Mouse (Mus musculus) liver, adult 2 months (tissue): ENCODE data around the gene Atp8b4. TPM values are rescaled to one million over a fixed set of nuclear protein-coding genes. Genes with fewer than 3 reads are reported as not detected.
A peak's percentile ranks its signal among the peaks of the same experiment; 100 is the strongest.

ENCODE experiments used
- DNase-seq: peaks from one replicate; pipeline ENCODE4 v3.0.0-alpha.2; 2011; ENCODE audit warnings: low read depth, low spot score; ENCODE audit errors: extremely low read depth
- H3K27ac ChIP-seq: fragments of 200-500 bp; replicated peaks from 2 replicates; pipeline ENCODE4 v1.5.1; 2012; ENCODE audit warnings: low read depth, mild to moderate bottlenecking, control low read depth, inconsistent platforms, low read length; ENCODE audit not compliant: insufficient read depth
- H3K27me3 ChIP-seq: fragments of 200-500 bp; 2 replicates; pipeline ENCODE4 v1.6.1; 2012; ENCODE audit warnings: mild to moderate bottlenecking, moderate library complexity, low read length, inconsistent platforms; ENCODE audit not compliant: control insufficient read depth, insufficient read depth
- H3K36me3 ChIP-seq: fragments of 200-500 bp; 2 replicates; pipeline ENCODE4 v1.6.1; 2012; ENCODE audit warnings: low read length, inconsistent platforms; ENCODE audit not compliant: control insufficient read depth, insufficient read depth
- H3K4me1 ChIP-seq: fragments of 200-500 bp; 2 replicates; pipeline ENCODE4 v1.6.1; 2011; ENCODE audit warnings: low read length; ENCODE audit not compliant: control insufficient read depth, insufficient read depth
- H3K4me3 ChIP-seq: fragments of 200-500 bp; 2 replicates; pipeline ENCODE4 v1.5.1; 2011; ENCODE audit warnings: low read depth, mild to moderate bottlenecking, control low read depth, low read length, moderate library complexity; ENCODE audit not compliant: insufficient read depth
- H3K79me2 ChIP-seq: fragments of 200-500 bp; 2 replicates; pipeline ENCODE4 v1.6.1; 2012; ENCODE audit warnings: inconsistent platforms, mild to moderate bottlenecking, low read length, moderate library complexity; ENCODE audit not compliant: control insufficient read depth, insufficient read depth
- H3K9ac ChIP-seq: fragments of 200-500 bp; 2 replicates; pipeline ENCODE4 v1.6.1; 2012; ENCODE audit warnings: low read depth, mild to moderate bottlenecking, control low read depth, inconsistent platforms, low read length
- CTCF ChIP-seq: fragments of 200-500 bp; IDR thresholded peaks from 2 replicates; pipeline ENCODE4 v1.5.1; 2011; ENCODE audit warnings: low read depth, low read length, control low read depth
- POLR2A ChIP-seq: fragments of 200-500 bp; IDR thresholded peaks from 2 replicates; pipeline ENCODE4 v1.6.1; 2011; ENCODE audit warnings: low read length, control low read depth; ENCODE audit not compliant: insufficient read depth; ENCODE audit errors: extremely low read depth
- WGBS: fragments of 180-500 bp; shearing (Covaris S2); methylation state at CpG from one replicate; pipeline ENCODE4 v1.1.7; 2018; 5-methylcytosine and 5-hydroxymethylcytosine counted together
- polyA plus RNA-seq: library from polyadenylated mRNA; depleted of rRNA; stranded (reverse); fragments of >200 nt; gene quantifications from 2 replicates; pipeline ENCODE4 v1.2.3, GENCODE M21; 2012
- total RNA-seq: library from RNA; depleted of rRNA; stranded (reverse); fragments of >200 nt; gene quantifications from 2 replicates; pipeline ENCODE4 v1.2.3, GENCODE M21; 2014

Atp8b4 gene
- total and polyA plus RNA-seq, 2 experiments, result 0.31 to 0.55 TPM

GRCm38 (mm10) chr2:126434712-126435111, 65.8 kb downstream of the Atp8b4 start:
- no peaks in the 10 kb centered on the region for H3K79me2 ChIP-seq
- no peak overlapping the region for H3K27ac ChIP-seq
- DNase-seq, result no peak
- H3K4me3 ChIP-seq, result no peak overlapping the region
- no peak overlapping the region for H3K9ac ChIP-seq
- H3K4me1 ChIP-seq, result no peaks in the 10 kb centered on the region
- H3K27me3 ChIP-seq, result no peaks in the 10 kb centered on the region; the same call in 1 of the 2 replicates
- WGBS, result 59% methylated on average over 1 of the region's 1 CpGs
- no peaks in the 10 kb centered on the region for H3K36me3 ChIP-seq
- no peak for TF ChIP-seq POLR2A
- TF ChIP-seq CTCF, result no peak

GRCm38 (mm10) chr2:126434305-126434704, 66.2 kb downstream of the Atp8b4 start:
- TF ChIP-seq POLR2A, result no peak
- TF ChIP-seq CTCF, result no peak
- no peak overlapping the region for H3K9ac ChIP-seq
- H3K36me3 ChIP-seq, result no peaks in the 10 kb centered on the region
- no peaks in the 10 kb centered on the region for H3K4me1 ChIP-seq
- 92% methylated on average over 9 of the region's 9 CpGs for WGBS
- no peak overlapping the region for H3K4me3 ChIP-seq
- no peak for DNase-seq
- no peaks in the 10 kb centered on the region for H3K79me2 ChIP-seq
- no peaks in the 10 kb centered on the region; the same call in 1 of the 2 replicates for H3K27me3 ChIP-seq
- H3K27ac ChIP-seq, result no peak overlapping the region

GRCm38 (mm10) chr2:126432481-126433066, 67.9 kb downstream of the Atp8b4 start:
- no peak for TF ChIP-seq POLR2A
- no peak for TF ChIP-seq CTCF
- 84% methylated on average over 9 of the region's 9 CpGs for WGBS
- DNase-seq, result no peak
- no peaks in the 10 kb centered on the region for H3K27me3 ChIP-seq
- H3K4me3 ChIP-seq, result no peak overlapping the region
- no peaks in the 10 kb centered on the region for H3K4me1 ChIP-seq
- no peak overlapping the region for H3K9ac ChIP-seq
- H3K27ac ChIP-seq, result no peak overlapping the region
- H3K79me2 ChIP-seq, result no peaks in the 10 kb centered on the region
- H3K36me3 ChIP-seq, result no peaks in the 10 kb centered on the region

GRCm38 (mm10) chr2:126429282-126429681, 71.2 kb downstream of the Atp8b4 start:
- H3K36me3 ChIP-seq, result no peaks in the 10 kb centered on the region
- DNase-seq, result peak; percentile 89
- no peak overlapping the region for H3K27ac ChIP-seq
- H3K4me1 ChIP-seq, result no peaks in the 10 kb centered on the region
- 7% methylated on average over 3 of the region's 3 CpGs for WGBS
- peak overlapping the region; percentile 22; the same call in 1 of the 2 replicates for H3K4me3 ChIP-seq
- no peaks in the 10 kb centered on the region for H3K27me3 ChIP-seq
- H3K79me2 ChIP-seq, result no peaks in the 10 kb centered on the region
- H3K9ac ChIP-seq, result no peak overlapping the region
- TF ChIP-seq POLR2A (no peak), CTCF (peak; percentile 69)

- WGBS, result 29% methylated on average over 3 of the region's 3 CpGs
- Histone ChIP-seq H3K27me3 (no peaks in the 10 kb centered on the region), H3K79me2 (no peaks in the 10 kb centered on the region), H3K27ac (no peak overlapping the region), H3K36me3 (no peaks in the 10 kb centered on the region), H3K4me3 (no peak overlapping the region), H3K9ac (no peak overlapping the region), H3K4me1 (no peaks in the 10 kb centered on the region)
- peak; percentile 95 for DNase-seq
- TF ChIP-seq POLR2A (no peak), CTCF (no peak)
Measured at GRCm38 (mm10) chr2:126425223-126425622, 75.3 kb downstream of the Atp8b4 start.

GRCm38 (mm10) chr2:126424714-126425113, 75.8 kb downstream of the Atp8b4 start:
- H3K4me3 ChIP-seq, result no peak overlapping the region
- H3K79me2 ChIP-seq, result no peaks in the 10 kb centered on the region
- DNase-seq, result no peak
- TF ChIP-seq POLR2A, result no peak
- TF ChIP-seq CTCF, result no peak
- H3K27ac ChIP-seq, result no peak overlapping the region
- no peak overlapping the region for H3K9ac ChIP-seq
- H3K4me1 ChIP-seq, result no peaks in the 10 kb centered on the region
- WGBS, result 66% methylated on average over 8 of the region's 8 CpGs
- H3K27me3 ChIP-seq, result no peaks in the 10 kb centered on the region
- H3K36me3 ChIP-seq, result no peaks in the 10 kb centered on the region
